Mouse (Mus musculus) thymus, adult 2 months (tissue): Measurements from ENCODE around the gene Zfp827.

Experiments used
- CTCF ChIP-seq: fragments of 200-500 bp; IDR thresholded peaks from 2 replicates; pipeline ENCODE4 v1.5.1; 2012; ENCODE audit warnings: mild to moderate bottlenecking, control low read depth, low read length, moderate library complexity, borderline replicate concordance; ENCODE audit not compliant: control insufficient read depth, poor library complexity, insufficient read depth; ENCODE audit errors: extremely low read depth
- POLR2A ChIP-seq: fragments of 200-500 bp; IDR thresholded peaks from 2 replicates; pipeline ENCODE4 v1.6.1; 2012; ENCODE audit warnings: mild to moderate bottlenecking, low read length, control low read depth, moderate library complexity; ENCODE audit not compliant: control insufficient read depth, poor library complexity, insufficient read depth; ENCODE audit errors: extremely low read depth

DNA sequence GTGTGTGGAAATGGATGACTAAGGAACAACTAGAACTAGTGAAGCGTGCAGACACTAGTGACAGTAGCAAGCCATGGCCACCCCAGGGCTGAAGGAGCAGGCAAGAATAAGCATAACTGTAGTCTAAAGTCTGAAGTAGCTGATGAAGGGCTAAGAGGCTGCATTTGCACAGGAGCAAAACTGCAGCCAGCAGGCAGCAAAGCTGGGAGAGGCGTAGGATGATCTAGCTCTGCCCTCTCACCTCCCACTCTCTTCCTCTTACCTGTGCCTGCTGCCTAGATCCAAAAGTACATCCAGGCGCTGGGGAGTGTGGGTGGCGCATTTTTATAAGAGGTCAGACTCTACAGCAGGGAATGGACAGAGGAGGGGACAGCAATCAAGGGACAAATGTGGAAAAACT lies 12.2 kb upstream of the Zfp827 start:
- TF ChIP-seq CTCF, result no peak
- TF ChIP-seq POLR2A, result no peak
